Mouse (Mus musculus) liver, embryonic 15.5 days (tissue): ENCODE measurements around the gene Fignl2. TPM values are rescaled to one million over a fixed set of nuclear protein-coding genes. Genes with fewer than 3 reads are reported as not detected.
A peak's percentile ranks its signal among the peaks of the same experiment; 100 is the strongest.

ENCODE experiments used
- ATAC-seq: fragments of 200-750 bp; cut with Nextera tagmentation; 2 replicates; pipeline ENCODE4 v1.8.0; 2017; ENCODE audit warnings: moderate number of reproducible peaks, mild to moderate bottlenecking, moderate library complexity; ENCODE audit not compliant: insufficient read depth
- H3K27ac ChIP-seq: fragments of 300-500 bp; sonication (generic); replicated peaks from 2 replicates; pipeline ENCODE4 v1.5.1; 2015; ENCODE audit warnings: mild to moderate bottlenecking, inconsistent platforms
- H3K27me3 ChIP-seq: fragments of 300-500 bp; sonication (generic); 2 replicates; pipeline ENCODE4 v1.6.1; 2015; ENCODE audit warnings: mild to moderate bottlenecking, inconsistent platforms
- H3K36me3 ChIP-seq: fragments of 300-500 bp; sonication (generic); replicated peaks from 2 replicates; pipeline ENCODE4 v1.6.1; 2015; ENCODE audit warnings: moderate library complexity, mild to moderate bottlenecking, inconsistent platforms
- H3K4me1 ChIP-seq: fragments of 300-500 bp; sonication (generic); replicated peaks from 2 replicates; pipeline ENCODE4 v1.6.1; 2015; ENCODE audit warnings: inconsistent platforms
- H3K4me2 ChIP-seq: fragments of 300-500 bp; sonication (generic); 2 replicates; pipeline ENCODE4 v1.6.1; 2015; ENCODE audit warnings: moderate library complexity, mild to moderate bottlenecking, inconsistent platforms
- H3K4me3 ChIP-seq: fragments of 300-500 bp; sonication (generic); replicated peaks from 2 replicates; pipeline ENCODE4 v1.5.1; 2015; ENCODE audit warnings: mild to moderate bottlenecking, inconsistent platforms
- H3K9ac ChIP-seq: fragments of 300-500 bp; sonication (generic); 2 replicates; pipeline ENCODE4 v1.6.1; 2015; ENCODE audit warnings: moderate library complexity, mild to moderate bottlenecking, inconsistent platforms
- H3K9me3 ChIP-seq: fragments of 300-500 bp; sonication (generic); replicated peaks from 2 replicates; pipeline ENCODE4 v1.6.1; 2016; ENCODE audit warnings: inconsistent platforms
- WGBS: fragments of 180-500 bp; shearing (Covaris S2); methylation state at CpG from one replicate; pipeline ENCODE4 v1.1.7; 2015; ENCODE audit warnings: mixed read lengths; ENCODE audit not compliant: insufficient replicate concordance; 5-methylcytosine and 5-hydroxymethylcytosine counted together
- polyA plus RNA-seq: library from polyadenylated mRNA; unstranded; fragments of >200 nt; fragmentation: Nextera tagmentation; extraction: Ambion mirVana; gene quantifications from 2 replicates; pipeline ENCODE4 v1.2.1, GENCODE M21; 2015

Gene Fignl2
- polyA plus RNA-seq, 1 experiment from 2014 or later = 0.08 TPM

- H3K4me3 ChIP-seq = no peak overlapping the region
- no peak overlapping the region for H3K4me2 ChIP-seq
- ATAC-seq = no peak
- no peak overlapping the region for H3K9ac ChIP-seq
- H3K27me3 ChIP-seq = 0 out of 2 replicates have a peak, but pooled peaks cover 9% of the 10 kb centered on the region
- no peaks in the 10 kb centered on the region for H3K9me3 ChIP-seq
- 0 out of 2 replicates have a peak, but pooled peaks cover 6% of the 10 kb centered on the region for H3K4me1 ChIP-seq
- 60% methylated on average over 5 of the region's 5 CpGs for WGBS
- H3K36me3 ChIP-seq = no peaks in the 10 kb centered on the region
- no peak overlapping the region for H3K27ac ChIP-seq
Measured at GRCm38 (mm10) chr15:101107906-101108671, 29.7 kb upstream of the Fignl2 start.

GRCm38 (mm10) chr15:101106011-101106410, 27.6 kb upstream of the Fignl2 start:
- H3K4me3 ChIP-seq = no peak overlapping the region
- 0 out of 2 replicates have a peak overlapping the region, but pooled peaks have one; percentile 40 for H3K4me2 ChIP-seq

GRCm38 (mm10) chr15:101105496-101105994, 27.2 kb upstream of the Fignl2 start:
- Histone ChIP-seq H3K27ac (no peak overlapping the region), H3K4me3 (peak overlapping the region; percentile 24; the same call in 1 of the 2 replicates), H3K36me3 (no peaks in the 10 kb centered on the region), H3K27me3 (0 out of 2 replicates have a peak, but pooled peaks cover 3% of the 10 kb centered on the region), H3K9me3 (no peaks in the 10 kb centered on the region), H3K4me1 (0 out of 2 replicates have a peak, but pooled peaks cover 6% of the 10 kb centered on the region), H3K4me2 (peak overlapping the region; percentile 40; the same call in 1 of the 2 replicates), H3K9ac (no peak overlapping the region)
- no peak for ATAC-seq
- WGBS = 19% methylated on average over 12 of the region's 12 CpGs

More at GRCm38 (mm10) chr15:101106011-101106410, 27.6 kb upstream of the Fignl2 start:
- 73% methylated on average over 10 of the region's 10 CpGs for WGBS
- H3K9ac ChIP-seq = no peak overlapping the region
- no peaks in the 10 kb centered on the region for H3K36me3 ChIP-seq
- no peak for ATAC-seq
- 0 out of 2 replicates have a peak, but pooled peaks cover 6% of the 10 kb centered on the region for H3K4me1 ChIP-seq
- no peak overlapping the region for H3K27ac ChIP-seq
- H3K27me3 ChIP-seq = 0 out of 2 replicates have a peak, but pooled peaks cover 2% of the 10 kb centered on the region
- no peaks in the 10 kb centered on the region for H3K9me3 ChIP-seq

DNA sequence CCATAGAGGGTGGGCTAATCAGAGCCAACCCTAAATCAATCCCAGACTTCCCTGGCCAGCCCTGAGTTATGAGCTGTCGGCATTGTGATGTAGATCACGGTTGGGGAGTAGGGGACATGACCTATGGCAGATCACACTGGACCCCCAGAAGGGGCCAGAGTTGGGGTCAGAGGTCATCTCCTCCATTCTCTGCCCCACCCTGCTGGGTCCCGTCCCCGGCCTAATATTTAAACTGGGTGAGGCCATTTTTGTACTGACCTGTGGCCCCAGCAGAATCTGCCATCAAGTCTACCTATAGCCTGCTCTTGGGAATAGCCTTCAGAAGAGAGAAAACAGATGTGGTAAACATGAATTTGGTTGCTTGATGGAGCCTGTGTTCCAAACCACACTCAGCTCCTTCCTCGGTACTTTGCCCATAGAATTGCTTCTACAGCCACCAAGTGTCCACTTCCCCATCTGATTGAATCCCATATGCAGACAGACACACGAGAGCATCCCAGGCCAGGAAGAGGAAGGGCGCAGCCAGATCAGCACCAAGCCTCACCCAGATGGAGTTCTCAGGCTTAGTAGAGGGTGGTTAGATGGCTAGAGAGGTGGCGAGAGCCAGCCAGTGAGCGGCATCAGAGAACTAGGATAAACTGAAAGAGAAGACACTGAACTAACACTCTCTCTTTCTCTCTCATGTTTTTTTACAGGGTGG, 25.4 kb upstream of the Fignl2 start:
- H3K27me3 ChIP-seq = peaks cover 12% of the 10 kb centered on the region
- no peak overlapping the region for H3K27ac ChIP-seq
- 54% methylated on average over 9 of the region's 9 CpGs for WGBS
- ATAC-seq = no peak
- 0 out of 2 replicates have a peak, but pooled peaks cover 6% of the 10 kb centered on the region for H3K4me1 ChIP-seq
- H3K36me3 ChIP-seq = no peaks in the 10 kb centered on the region
- H3K4me2 ChIP-seq = no peak overlapping the region
- no peak overlapping the region for H3K4me3 ChIP-seq
- no peaks in the 10 kb centered on the region for H3K9me3 ChIP-seq
- H3K9ac ChIP-seq = no peak overlapping the region

DNA sequence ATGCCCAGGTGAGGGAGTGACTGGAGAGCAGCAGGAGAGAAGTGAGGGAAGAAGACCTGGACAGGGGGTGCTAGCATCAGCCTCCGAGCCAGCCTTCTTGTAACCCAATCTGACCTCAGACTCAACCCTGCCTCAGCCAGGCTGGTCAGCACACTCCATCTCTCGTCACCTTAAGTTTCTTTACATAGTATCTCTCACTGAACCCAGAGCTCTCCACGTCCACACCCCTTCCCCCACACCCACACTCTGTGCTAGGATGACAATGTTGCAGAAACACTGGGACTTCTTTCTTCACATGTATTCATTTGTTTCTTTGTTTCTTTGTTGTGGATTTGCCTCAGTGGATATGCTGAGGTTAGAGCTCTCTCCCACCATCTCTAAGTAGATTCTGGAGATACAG, 22.6 kb upstream of the Fignl2 start:
- peaks cover 14% of the 10 kb centered on the region; the same call in 1 of the 2 replicates for H3K4me1 ChIP-seq
- H3K9me3 ChIP-seq = no peaks in the 10 kb centered on the region
- no peak overlapping the region for H3K9ac ChIP-seq
- WGBS = 51% methylated on average over 3 of the region's 3 CpGs
- H3K27ac ChIP-seq = no peak overlapping the region
- peaks cover 27% of the 10 kb centered on the region for H3K27me3 ChIP-seq
- no peaks in the 10 kb centered on the region for H3K36me3 ChIP-seq
- no peak overlapping the region for H3K4me2 ChIP-seq
- no peak for ATAC-seq
- no peak overlapping the region for H3K4me3 ChIP-seq

DNA sequence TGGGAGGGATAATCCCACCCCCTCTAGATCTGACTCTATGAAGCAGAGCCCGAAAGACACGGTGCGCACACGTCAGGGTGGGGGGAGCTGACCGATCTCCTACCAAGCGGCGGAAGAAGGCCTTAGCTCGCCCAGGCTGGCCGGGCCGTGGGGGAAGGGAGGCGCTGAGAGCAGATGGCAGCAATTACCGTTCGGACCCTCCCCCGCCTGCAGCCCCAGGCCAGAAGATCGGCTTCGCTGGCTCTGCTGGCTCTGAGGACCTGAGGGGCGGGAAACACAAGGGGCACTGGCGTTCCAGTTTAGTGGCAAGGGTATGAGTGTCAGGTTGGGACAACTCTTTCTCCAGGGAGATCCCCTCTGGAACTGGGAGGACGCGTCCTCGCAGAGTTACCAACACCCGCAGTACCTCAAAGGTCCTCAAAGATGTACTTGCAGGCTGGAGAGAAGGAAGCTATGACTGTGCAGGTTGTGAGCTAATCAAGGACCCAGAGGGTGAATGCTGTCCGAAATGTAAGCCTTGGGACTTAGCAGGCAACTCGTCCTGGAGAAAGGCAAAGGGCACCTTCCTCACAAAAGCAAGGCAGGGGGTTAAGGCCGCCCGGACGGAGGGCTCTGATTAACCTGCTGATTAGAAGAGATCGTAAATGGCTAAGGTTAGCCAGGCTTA, 19.8 kb upstream of the Fignl2 start:
- H3K4me3 ChIP-seq = no peak overlapping the region
- H3K9ac ChIP-seq = no peak overlapping the region
- no peaks in the 10 kb centered on the region for H3K36me3 ChIP-seq
- peaks cover 8% of the 10 kb centered on the region; the same call in 1 of the 2 replicates for H3K4me1 ChIP-seq
- no peaks in the 10 kb centered on the region for H3K9me3 ChIP-seq
- no peak overlapping the region for H3K27ac ChIP-seq
- no peak for ATAC-seq
- peaks cover 27% of the 10 kb centered on the region for H3K27me3 ChIP-seq
- H3K4me2 ChIP-seq = no peak overlapping the region
- 5% methylated on average over 28 of the region's 28 CpGs for WGBS

GRCm38 (mm10) chr15:101095392-101095791, 17.0 kb upstream of the Fignl2 start:
- ATAC-seq = no peak
- no peak overlapping the region for H3K27ac ChIP-seq
- H3K4me2 ChIP-seq = no peak overlapping the region
- no peak overlapping the region for H3K9ac ChIP-seq
- H3K9me3 ChIP-seq = no peaks in the 10 kb centered on the region
- 45% methylated on average over 3 of the region's 3 CpGs for WGBS
- H3K4me1 ChIP-seq = peaks cover 19% of the 10 kb centered on the region; the same call in 1 of the 2 replicates
- H3K36me3 ChIP-seq = no peaks in the 10 kb centered on the region
- no peak overlapping the region for H3K4me3 ChIP-seq
- H3K27me3 ChIP-seq = peaks cover 24% of the 10 kb centered on the region

DNA sequence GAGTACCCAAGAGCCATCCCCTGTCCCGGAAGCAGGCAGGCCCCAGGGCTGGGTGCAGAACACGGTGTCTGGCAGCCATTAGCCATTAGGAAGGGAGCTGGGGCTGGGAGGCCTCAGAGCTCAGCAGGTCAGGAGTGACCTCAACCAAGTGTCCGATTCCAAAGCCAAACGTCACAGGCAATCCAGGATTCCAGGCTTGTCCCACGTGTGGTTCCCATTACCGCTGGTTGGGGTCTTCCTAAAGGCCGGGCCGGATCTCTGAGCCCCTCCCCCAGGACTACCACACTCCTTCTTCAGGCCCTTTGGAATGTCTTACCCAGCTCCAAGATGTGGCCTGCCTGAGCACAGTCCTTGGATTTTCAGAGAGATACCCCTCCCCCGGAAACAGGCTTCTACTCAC, 16.6 kb upstream of the Fignl2 start:
- Histone ChIP-seq H3K4me2 (no peak overlapping the region), H3K36me3 (no peaks in the 10 kb centered on the region), H3K27ac (no peak overlapping the region), H3K4me1 (peaks cover 19% of the 10 kb centered on the region; the same call in 1 of the 2 replicates), H3K9me3 (no peaks in the 10 kb centered on the region), H3K9ac (no peak overlapping the region), H3K27me3 (peaks cover 24% of the 10 kb centered on the region), H3K4me3 (no peak overlapping the region)
- ATAC-seq = no peak
- WGBS = 64% methylated on average over 9 of the region's 9 CpGs

DNA sequence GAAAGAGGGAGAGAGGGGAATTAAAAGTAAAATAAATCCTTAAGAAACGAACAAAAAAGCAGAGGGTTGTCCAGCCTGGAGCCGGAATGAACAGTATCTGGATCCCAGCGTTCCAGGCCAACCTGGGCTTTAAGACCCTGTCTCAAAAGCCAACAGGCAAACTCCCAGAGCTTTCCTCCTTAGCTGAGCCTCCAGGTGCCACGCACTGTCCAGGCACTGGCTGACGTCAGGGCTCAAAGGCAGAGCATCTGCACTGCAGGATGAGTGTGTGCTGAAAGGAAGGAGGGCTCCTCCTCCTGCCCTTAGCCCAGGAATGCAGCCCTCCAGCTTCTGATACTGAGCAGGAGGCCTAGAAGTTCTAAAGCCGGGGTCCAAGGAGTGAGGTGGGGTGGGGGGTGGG, 15.6 kb upstream of the Fignl2 start:
- 66% methylated on average over 6 of the region's 6 CpGs for WGBS
- H3K4me2 ChIP-seq = no peak overlapping the region

DNA sequence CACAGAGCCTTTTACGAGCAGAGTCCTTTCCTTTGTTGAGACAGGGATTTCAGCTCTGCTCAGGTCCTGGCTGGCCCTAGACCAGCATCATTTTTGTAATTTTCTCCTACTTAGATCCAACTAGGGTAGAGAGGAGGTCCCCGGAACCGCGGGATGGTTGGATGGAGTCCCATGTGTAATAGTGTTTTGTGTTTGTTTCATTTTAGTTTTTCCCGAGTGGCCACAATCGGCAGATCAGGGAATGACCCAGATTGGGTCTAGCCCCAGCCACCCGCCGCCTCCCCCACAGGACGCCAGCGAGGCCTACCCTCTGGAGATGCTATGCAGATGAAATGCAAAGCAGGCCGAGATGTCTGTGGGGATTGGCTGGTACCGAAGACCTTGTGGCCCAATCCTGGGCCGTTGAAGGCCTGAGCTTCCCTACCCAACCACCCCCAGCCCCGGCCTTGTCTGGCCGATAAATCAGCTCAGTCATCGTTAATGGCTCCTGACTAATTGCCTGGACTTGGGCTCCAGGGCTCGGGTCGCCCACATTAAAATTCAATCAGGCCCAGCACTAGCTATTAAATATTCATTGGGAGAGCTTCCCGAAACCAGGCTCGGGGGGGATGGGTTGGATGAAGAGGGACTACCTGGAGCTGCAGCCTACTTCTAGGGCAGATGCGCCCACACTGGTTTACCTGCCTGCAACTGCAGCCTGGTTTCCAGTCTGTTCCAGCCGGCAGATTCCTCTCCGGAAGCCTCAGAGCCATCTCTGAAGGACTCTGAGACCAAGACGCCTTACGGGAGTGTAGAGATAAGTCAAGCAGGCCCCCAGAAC, 14.7 kb upstream of the Fignl2 start:
- 34% methylated on average over 25 of the region's 25 CpGs for WGBS
- H3K36me3 ChIP-seq = no peaks in the 10 kb centered on the region
- H3K4me3 ChIP-seq = no peak overlapping the region
- H3K27ac ChIP-seq = no peak overlapping the region
- H3K9ac ChIP-seq = no peak overlapping the region
- peaks cover 15% of the 10 kb centered on the region; the same call in 1 of the 2 replicates for H3K4me1 ChIP-seq
- no peak overlapping the region; the same call in 1 of the 2 replicates for H3K4me2 ChIP-seq
- H3K9me3 ChIP-seq = no peaks in the 10 kb centered on the region
- ATAC-seq = peak; percentile 38; the same call in 1 of the 2 replicates
- peaks cover 7% of the 10 kb centered on the region for H3K27me3 ChIP-seq

More for the DNA sequence above, 15.6 kb upstream of the Fignl2 start:
- Histone ChIP-seq H3K4me3 (no peak overlapping the region), H3K27ac (no peak overlapping the region), H3K36me3 (no peaks in the 10 kb centered on the region), H3K9me3 (no peaks in the 10 kb centered on the region), H3K4me1 (peaks cover 19% of the 10 kb centered on the region; the same call in 1 of the 2 replicates), H3K9ac (no peak overlapping the region), H3K27me3 (peaks cover 16% of the 10 kb centered on the region)
- ATAC-seq = no peak
